Mouse (Mus musculus) neutrophil, adult 59 days (primary cell): Measurements from ENCODE around the gene Prl2c2. TPM values are rescaled to one million over a fixed set of nuclear protein-coding genes. Genes with fewer than 3 reads are reported as not detected.

ENCODE experiments used
- total RNA-seq, 2 experiments: library from RNA; stranded (reverse); gene quantifications; 1 replicate in 1 of 2; 2 replicates in 1 of 2; pipeline ENCODE4 v1.2.4; 2023

Gene Prl2c2
- total RNA-seq: not detected

GRCm38 (mm10) chr13:13005283-13005682 lies at the start of gene Prl2c2:
Prl2c2 (minus strand) TSS chr13:13005383.

Other genes with a start within 250 kb of the Prl2c2 start
- not detected for gene Prl2c3, start 205.3 kb downstream of the Prl2c2 start, total RNA-seq
- gene Prl2c5, start 177.3 kb upstream of the Prl2c2 start, total RNA-seq: not detected